Mouse (Mus musculus) left cerebral cortex, postnatal 4 days (tissue): Measurements from ENCODE around the gene Gpr26. TPM values are rescaled to one million over a fixed set of nuclear protein-coding genes. Genes with fewer than 3 reads are reported as not detected.

Experiments used
- DNase-seq: peaks from one replicate; pipeline ENCODE4 v3.0.0-alpha.2; 2022
- intact Hi-C: fragments of 180-260 bp; cut with DNase I; formaldehyde crosslinking; loops from one replicate; pipeline ENCODE4 v1.15.1; 2025
- total RNA-seq, 2 experiments: library from RNA; stranded (reverse); gene quantifications; 2 replicates each; pipeline ENCODE4 v1.2.3; 2021

Gene Gpr26
- 10 to 100 TPM; 49.3 to 52.4 TPM for total RNA-seq

- intact Hi-C loops: loop anchor here (5.0 kb wide), 2 partner anchors 59 to 246 kb away; no protein-coding TSS in a partner anchor
- no peak for DNase-seq
These were observed at the start of gene Gpr26 for GRCm38 (mm10) chr7:131966023-131966915. Gpr26 (plus strand) TSS chr7:131966460.

GRCm38 (mm10) chr7:131917384-131917783 is 48.9 kb upstream of the Gpr26 start:
- no peak for DNase-seq
- intact Hi-C loops: no loop called here

GRCm38 (mm10) chr7:131927288-131928050 is 38.8 kb upstream of the Gpr26 start:
- intact Hi-C loops: no loop called here
- DNase-seq: no peak

GRCm38 (mm10) chr7:131937611-131938010 is 28.6 kb upstream of the Gpr26 start:
- no peak for DNase-seq

GRCm38 (mm10) chr7:131951131-131951530 is 15.1 kb upstream of the Gpr26 start:
- DNase-seq: no peak

More at GRCm38 (mm10) chr7:131937611-131938010, 28.6 kb upstream of the Gpr26 start:
- intact Hi-C loops: no loop called here

GRCm38 (mm10) chr7:131953402-131953801 is 12.9 kb upstream of the Gpr26 start:
- intact Hi-C loops: no loop called here
- DNase-seq: no peak

More at GRCm38 (mm10) chr7:131951131-131951530, 15.1 kb upstream of the Gpr26 start:
- intact Hi-C loops: no loop called here

- intact Hi-C loops: no loop called here
- DNase-seq: no peak
These were observed 7.6 kb upstream of the Gpr26 start for GRCm38 (mm10) chr7:131958705-131959104.

- intact Hi-C loops: no loop called here
- peak; percentile 27 for DNase-seq
These were observed 5.7 kb upstream of the Gpr26 start for GRCm38 (mm10) chr7:131960551-131960950.

- DNase-seq: peak; percentile 54
- intact Hi-C loops: loop anchor here (5.0 kb wide), 2 partner anchors 60 to 245 kb away; no protein-coding TSS in a partner anchor
These were observed 745 bp downstream of the Gpr26 start for GRCm38 (mm10) chr7:131966916-131967494.

- no peak for DNase-seq
- intact Hi-C loops: no loop called here
These were observed 4.0 kb downstream of the Gpr26 start for GRCm38 (mm10) chr7:131970255-131970654.

GRCm38 (mm10) chr7:131975867-131976266 is 9.6 kb downstream of the Gpr26 start:
- intact Hi-C loops: no loop called here
- no peak for DNase-seq

- DNase-seq: no peak
- intact Hi-C loops: no loop called here
These were observed 12.3 kb downstream of the Gpr26 start for GRCm38 (mm10) chr7:131978609-131979008.

GRCm38 (mm10) chr7:131989056-131989455 is 22.8 kb downstream of the Gpr26 start:
- DNase-seq: no peak
- intact Hi-C loops: no loop called here

- intact Hi-C loops: no loop called here
These were observed 26.0 kb downstream of the Gpr26 start for GRCm38 (mm10) chr7:131992226-131992625.

GRCm38 (mm10) chr7:131992873-131993272 is 26.6 kb downstream of the Gpr26 start:
- intact Hi-C loops: no loop called here
- no peak for DNase-seq

More at GRCm38 (mm10) chr7:131992226-131992625, 26.0 kb downstream of the Gpr26 start:
- no peak for DNase-seq

GRCm38 (mm10) chr7:132005996-132006696 is 39.9 kb downstream of the Gpr26 start:
- intact Hi-C loops: no loop called here
- no peak for DNase-seq

- no peak for DNase-seq
- intact Hi-C loops: no loop called here
These were observed 42.7 kb downstream of the Gpr26 start for GRCm38 (mm10) chr7:132009002-132009401.

GRCm38 (mm10) chr7:132012969-132013679 is 46.9 kb downstream of the Gpr26 start:
- DNase-seq: peak; percentile 35

GRCm38 (mm10) chr7:132013970-132014369 is 47.7 kb downstream of the Gpr26 start:
- DNase-seq: no peak
- intact Hi-C loops: no loop called here

More at GRCm38 (mm10) chr7:132012969-132013679, 46.9 kb downstream of the Gpr26 start:
- intact Hi-C loops: no loop called here

- DNase-seq: no peak
- intact Hi-C loops: no loop called here
These were observed 48.9 kb downstream of the Gpr26 start for GRCm38 (mm10) chr7:132015193-132015592.
